Mouse (Mus musculus) liver, postnatal 0 days (tissue): ENCODE data around the gene Prn.

ENCODE experiments used
- CTCF ChIP-seq: sonication (generic); IDR thresholded peaks from 2 replicates; pipeline ENCODE4 v1.5.1; 2016; ENCODE audit warnings: antibody characterized with exemption, low read depth
- EP300 ChIP-seq: IDR thresholded peaks from 2 replicates; pipeline ENCODE4 v1.6.1; 2016; ENCODE audit warnings: antibody characterized with exemption, low read depth, mild to moderate bottlenecking

- TF ChIP-seq CTCF (no peak), EP300 (no peak)
These were observed 36.4 kb upstream of the Prn start for GRCm38 (mm10) chr2:131873376-131873775.
